Mouse (Mus musculus): ENCODE measurements around the gene 2310030G06Rik. TPM values are rescaled to one million over a fixed set of nuclear protein-coding genes. Genes with fewer than 3 reads are reported as not detected.

The 2310030G06Rik gene
- total RNA-seq, 2 experiments from 2014 or later = 3.6 to 5.6 TPM

DNA sequence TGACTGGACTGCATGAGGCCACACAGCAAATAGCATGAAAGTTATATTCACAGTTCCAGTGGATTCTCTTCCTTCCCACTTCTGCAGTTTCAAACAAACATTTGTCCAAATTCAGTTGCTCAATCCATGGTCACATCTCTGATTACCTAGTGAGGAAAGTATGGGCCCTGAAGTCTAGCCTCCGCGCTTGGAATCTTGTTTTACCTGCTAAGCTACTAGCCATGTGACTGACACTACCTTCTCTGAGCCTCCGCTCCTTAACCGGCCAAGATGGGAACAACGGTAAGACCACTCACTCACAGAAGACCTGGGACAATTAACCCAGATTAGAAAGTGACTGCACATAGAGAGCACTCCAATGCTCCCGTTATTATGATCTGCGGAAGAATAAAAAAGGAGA lies 530 bp downstream of the 2310030G06Rik start:
- intact Hi-C loops (cut with DNase I) = no loop called here
- no peak for DNase-seq

- intact Hi-C loops (cut with DNase I) = no loop called here
- DNase-seq = no peak
Observed at GRCm38 (mm10) chr9:50742744-50743143, 3.6 kb downstream of the 2310030G06Rik start.

GRCm38 (mm10) chr9:50742261-50742660 lies 4.1 kb downstream of the 2310030G06Rik start:
- DNase-seq = no peak
- intact Hi-C loops (cut with DNase I) = no loop called here

- DNase-seq = no peak
- intact Hi-C loops (cut with DNase I) = no loop called here
Observed at GRCm38 (mm10) chr9:50740867-50741784, 5.2 kb downstream of the 2310030G06Rik start.

GRCm38 (mm10) chr9:50738914-50739870 lies 7.1 kb downstream of the 2310030G06Rik start, which contains the start of gene Dixdc1:
TSS of gene Dixdc1 (minus strand) at chr9:50739517.
- intact Hi-C loops (cut with DNase I) = loop anchor here (10.0 kb wide), 1 partner anchor 294 kb away; no protein-coding TSS in a partner anchor

GRCm38 (mm10) chr9:50734989-50735388 lies 11.3 kb downstream of the 2310030G06Rik start:
- intact Hi-C loops (cut with DNase I) = loop anchor here (1.0 to 10.0 kb wide), 3 partner anchors 26 to 290 kb away; no protein-coding TSS in a partner anchor
- DNase-seq = peak; percentile 68 to 82

More at GRCm38 (mm10) chr9:50738914-50739870, 7.1 kb downstream of the 2310030G06Rik start, which contains the start of gene Dixdc1:
- peak; percentile 96 to 97 for DNase-seq

DNA sequence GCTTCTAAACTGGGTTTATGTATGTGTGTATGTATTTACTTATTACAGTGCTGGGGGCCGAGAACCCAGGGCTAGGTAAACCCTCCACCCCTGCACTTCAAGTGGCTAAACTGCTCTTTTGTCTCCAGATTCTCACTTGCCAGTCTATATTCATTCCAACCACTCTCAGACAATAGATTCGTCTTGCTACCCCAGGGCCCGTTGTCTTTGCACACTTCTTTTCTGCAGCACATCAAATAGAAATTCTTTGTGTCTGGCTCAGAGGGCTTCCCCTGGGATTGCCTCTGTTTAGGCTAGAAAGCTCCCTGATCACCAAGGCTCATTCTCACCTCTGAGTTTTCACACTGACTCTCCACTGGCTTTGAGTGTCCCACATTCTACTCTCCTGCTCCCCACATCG lies 13.8 kb downstream of the 2310030G06Rik start:
- intact Hi-C loops (cut with DNase I) = loop anchor here (10.0 kb wide), 1 partner anchor 288 kb away; no protein-coding TSS in a partner anchor
- no peak for DNase-seq

DNA sequence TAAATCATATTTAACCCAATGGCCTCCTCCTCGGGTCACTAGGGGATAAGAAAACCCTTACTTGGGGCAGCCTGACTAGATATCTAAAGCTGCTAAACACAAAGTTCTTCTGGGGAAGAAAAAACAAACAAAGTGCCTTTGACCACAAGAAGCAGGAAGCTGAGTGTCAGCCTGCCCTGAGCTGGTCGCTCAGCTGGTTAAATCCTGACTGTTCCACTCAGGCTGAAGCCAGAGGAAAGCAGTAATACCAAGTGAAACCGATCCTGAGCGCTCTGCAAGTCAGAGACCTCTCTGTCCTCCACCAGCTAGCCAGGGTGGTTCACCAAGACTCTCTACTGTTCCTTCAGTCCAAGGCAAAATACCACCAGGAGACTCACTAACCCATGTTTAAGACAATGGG lies 16.7 kb downstream of the 2310030G06Rik start:
- no peak for DNase-seq
- intact Hi-C loops (cut with DNase I) = no loop called here

- DNase-seq = peak; percentile 76 to 79
- intact Hi-C loops (cut with DNase I) = no loop called here
Observed at GRCm38 (mm10) chr9:50727925-50728651, 18.2 kb downstream of the 2310030G06Rik start.

DNA sequence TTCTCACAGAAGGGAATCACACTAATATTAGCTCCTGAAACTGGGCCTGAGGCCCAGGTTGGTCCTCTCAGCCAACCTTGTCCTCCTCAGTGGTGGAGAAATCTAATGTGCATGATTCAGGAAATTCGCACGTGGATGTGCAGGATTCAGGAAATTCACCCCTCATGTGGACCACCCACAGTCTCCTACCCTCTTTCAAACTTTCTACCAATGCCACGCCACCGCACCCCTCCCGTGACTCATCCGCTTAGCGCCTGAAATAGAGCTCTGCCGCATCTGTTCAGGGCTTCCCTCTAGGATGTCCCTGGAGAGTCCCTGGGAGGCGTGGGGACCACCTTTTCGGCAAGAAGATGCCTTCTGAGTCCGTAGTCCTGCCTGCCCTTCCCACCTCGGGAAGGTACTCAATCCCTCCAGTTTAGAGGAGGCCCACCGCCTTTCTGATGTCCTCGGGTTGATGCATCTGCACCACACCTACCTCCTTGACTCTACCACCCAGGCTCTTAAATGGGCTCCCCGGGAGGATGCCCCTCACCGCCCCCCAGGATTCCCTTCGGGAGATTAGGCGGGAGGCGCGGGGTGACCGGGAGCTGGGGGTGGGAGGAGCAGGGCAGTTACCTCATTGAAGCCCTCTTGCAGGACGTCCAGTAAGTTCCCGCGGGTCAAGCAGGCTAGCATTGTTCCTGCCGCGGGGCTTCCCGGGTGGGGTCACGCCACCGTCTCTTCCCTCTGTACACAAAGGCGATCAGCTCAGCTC lies 19.0 kb downstream of the 2310030G06Rik start:
- intact Hi-C loops (cut with DNase I) = no loop called here
- DNase-seq = peak in 1 of 2 experiments; percentile 40

DNA sequence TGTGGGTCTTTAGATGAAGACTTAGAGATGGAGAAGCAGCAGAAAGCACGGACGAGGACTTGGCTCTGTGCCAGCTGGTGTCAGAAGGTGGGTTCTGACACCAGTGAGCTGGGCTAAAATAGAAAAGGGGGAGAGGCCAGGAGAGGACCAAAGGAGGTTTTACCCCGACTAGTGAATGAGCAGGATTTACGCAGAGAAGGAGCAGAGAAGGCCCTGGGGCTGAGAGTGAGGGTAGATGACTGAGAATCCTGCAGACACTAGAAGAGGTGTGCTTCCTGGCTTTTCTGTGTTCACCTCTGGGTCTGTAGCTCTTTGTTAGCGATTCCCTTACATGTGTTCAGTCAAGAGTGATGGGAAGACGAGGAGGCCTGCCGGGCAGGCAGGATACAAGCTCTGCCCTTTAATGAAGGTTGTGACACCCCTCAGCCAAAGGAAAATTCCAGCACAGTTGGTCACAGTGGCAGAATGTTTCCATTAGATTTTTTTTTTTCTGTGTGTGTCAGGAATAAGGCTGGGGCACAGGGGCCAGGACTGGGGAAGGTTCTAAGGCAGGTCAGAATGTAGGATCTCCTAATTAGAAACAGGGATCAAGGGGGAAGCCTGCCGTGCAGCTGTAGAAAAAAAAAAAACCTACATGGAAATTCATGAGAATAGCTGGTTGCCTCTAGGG lies 20.3 kb downstream of the 2310030G06Rik start:
- intact Hi-C loops (cut with DNase I) = no loop called here
- DNase-seq = no peak

- intact Hi-C loops (cut with DNase I) = no loop called here
Observed at GRCm38 (mm10) chr9:50724661-50725330, 21.5 kb downstream of the 2310030G06Rik start.

DNA sequence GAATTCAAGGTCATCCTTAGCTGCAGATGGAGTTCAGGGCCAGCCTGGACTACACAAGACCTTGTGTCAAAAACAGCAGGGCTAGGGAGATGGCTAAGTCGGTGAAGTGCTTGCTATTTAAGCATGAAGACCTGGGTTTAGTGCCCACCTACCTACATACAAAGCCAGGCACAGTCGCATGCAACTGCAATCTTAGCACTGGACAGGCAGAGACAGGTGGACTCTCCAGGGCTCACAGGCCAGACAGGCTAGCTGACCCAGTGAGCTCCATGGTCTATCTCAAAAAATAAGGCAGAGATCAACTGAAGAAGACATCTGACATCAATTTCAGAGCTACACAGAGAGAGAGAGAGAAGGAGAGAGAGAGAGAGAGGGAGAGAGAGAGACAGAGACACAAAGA lies 22.2 kb downstream of the 2310030G06Rik start:
- intact Hi-C loops (cut with DNase I) = no loop called here
- no peak for DNase-seq

More at GRCm38 (mm10) chr9:50724661-50725330, 21.5 kb downstream of the 2310030G06Rik start:
- no peak for DNase-seq

DNA sequence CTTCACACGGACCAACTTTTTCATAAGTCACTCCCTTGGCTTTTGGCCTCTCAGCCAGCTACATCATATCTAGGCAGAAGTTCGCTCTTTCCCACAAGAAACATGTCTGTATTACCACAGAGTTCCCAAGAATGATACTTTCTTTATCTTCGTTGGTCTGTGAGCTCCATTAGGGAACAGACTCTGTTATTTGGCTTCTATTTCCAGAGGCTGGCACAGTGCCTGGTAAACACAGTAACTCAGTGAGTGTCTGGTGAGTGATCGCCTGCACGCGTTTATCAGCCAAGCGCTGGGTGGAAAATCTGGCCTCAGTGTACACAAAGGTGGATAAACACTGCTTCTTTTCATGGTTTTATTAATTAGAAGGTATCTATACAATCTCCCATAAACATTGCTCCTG lies 22.9 kb downstream of the 2310030G06Rik start:
- peak; percentile 90 to 92 for DNase-seq
- intact Hi-C loops (cut with DNase I) = loop anchor here (1.0 kb wide), 1 partner anchor 30 kb away; no protein-coding TSS in a partner anchor

DNA sequence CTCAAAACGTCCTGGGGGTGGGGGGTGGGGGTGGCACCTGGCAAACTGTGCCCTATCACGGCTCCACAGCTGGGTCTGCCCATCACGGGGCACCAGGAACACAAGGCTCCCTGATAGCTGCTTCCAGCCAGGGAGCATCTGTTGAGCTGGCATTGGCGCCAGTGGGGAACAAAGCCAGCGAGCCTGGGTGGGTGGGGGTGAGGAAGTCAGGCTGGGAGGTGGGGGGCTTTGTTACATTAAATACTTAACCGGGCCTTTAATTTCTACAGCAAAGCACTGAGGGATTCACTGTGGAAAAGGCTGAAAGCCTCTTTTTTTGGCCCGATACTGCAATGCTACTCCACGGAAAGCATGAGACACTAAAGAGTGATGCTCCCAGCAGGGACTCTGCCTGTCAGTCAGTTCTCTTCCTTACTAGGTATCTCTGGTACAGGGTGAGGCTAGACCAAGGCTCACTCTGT lies 23.9 kb downstream of the 2310030G06Rik start:
- intact Hi-C loops (cut with DNase I) = no loop called here
- DNase-seq = peak; percentile 39 to 55

DNA sequence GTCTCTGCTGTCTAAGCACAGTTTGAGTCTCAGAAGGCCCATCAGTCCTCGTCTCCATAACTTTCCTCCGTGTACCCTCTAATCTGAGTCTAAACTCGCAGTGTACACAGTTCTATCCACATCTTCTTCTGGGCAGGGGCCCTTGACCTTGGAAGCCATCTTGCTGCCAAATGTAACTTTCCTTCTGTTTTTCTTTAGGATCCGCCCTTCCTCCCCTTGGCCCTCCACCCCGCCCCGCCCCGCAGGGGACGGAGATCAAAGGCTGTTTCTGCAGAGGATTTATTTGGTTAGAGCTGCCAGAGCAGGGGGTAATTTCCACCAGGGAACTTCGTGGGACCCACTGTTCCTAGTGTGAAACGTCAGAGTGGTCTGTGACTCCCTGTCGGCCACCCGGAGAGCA lies 25.3 kb downstream of the 2310030G06Rik start:
- no peak for DNase-seq
- intact Hi-C loops (cut with DNase I) = no loop called here

GRCm38 (mm10) chr9:50718878-50719277 lies 27.5 kb downstream of the 2310030G06Rik start:
- intact Hi-C loops (cut with DNase I) = no loop called here
- DNase-seq = no peak

DNA sequence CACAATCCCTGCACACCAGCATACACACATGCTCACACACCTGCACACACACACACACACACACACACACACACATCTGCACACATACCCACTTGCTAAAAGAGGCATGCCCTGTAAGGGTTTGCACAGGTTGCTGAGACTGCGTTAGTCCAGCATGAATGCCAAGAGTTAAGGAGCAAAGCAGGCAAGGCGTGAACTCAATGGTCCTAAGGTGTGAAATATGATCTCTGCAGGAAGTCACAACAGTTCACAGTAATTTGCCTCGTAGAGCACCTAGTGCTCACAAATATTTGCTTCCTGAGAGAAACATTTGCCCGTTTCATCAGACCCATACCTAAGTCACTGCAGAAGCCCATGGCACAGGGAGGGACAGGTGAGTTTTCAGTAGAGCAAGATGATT lies 32.1 kb downstream of the 2310030G06Rik start:
- DNase-seq = no peak
- intact Hi-C loops (cut with DNase I) = no loop called here
